Mouse (Mus musculus) neural tube, embryonic 12.5 days (tissue): Measurements from ENCODE around the gene Amz1. TPM values are rescaled to one million over a fixed set of nuclear protein-coding genes. Genes with fewer than 3 reads are reported as not detected.

Source experiments
- ATAC-seq: fragments of 200-750 bp; cut with Nextera tagmentation; 2 replicates; pipeline ENCODE4 v1.8.0; 2017; ENCODE audit warnings: low read depth, mild to moderate bottlenecking, moderate TSS enrichment, moderate library complexity; ENCODE audit not compliant: low FRiP score
- H3K27ac ChIP-seq: fragments of 300-500 bp; sonication (generic); 2 replicates; pipeline ENCODE4 v1.5.1; 2016
- H3K27me3 ChIP-seq: fragments of 300-500 bp; sonication (generic); replicated peaks from 2 replicates; pipeline ENCODE4 v1.6.1; 2016; ENCODE audit warnings: mild to moderate bottlenecking
- H3K36me3 ChIP-seq: fragments of 300-500 bp; sonication (generic); 2 replicates; pipeline ENCODE4 v1.6.1; 2016; ENCODE audit warnings: mild to moderate bottlenecking
- H3K4me1 ChIP-seq: fragments of 300-500 bp; sonication (generic); 2 replicates; pipeline ENCODE4 v1.6.1; 2016
- H3K4me2 ChIP-seq: fragments of 300-500 bp; sonication (generic); replicated peaks from 2 replicates; pipeline ENCODE4 v1.6.1; 2016; ENCODE audit warnings: mild to moderate bottlenecking
- H3K4me3 ChIP-seq: fragments of 300-500 bp; sonication (generic); 2 replicates; pipeline ENCODE4 v1.5.1; 2016
- H3K9ac ChIP-seq: fragments of 300-500 bp; sonication (generic); 2 replicates; pipeline ENCODE4 v1.6.1; 2016; ENCODE audit warnings: mild to moderate bottlenecking
- H3K9me3 ChIP-seq: fragments of 300-500 bp; sonication (generic); 2 replicates; pipeline ENCODE4 v1.6.1; 2016; ENCODE audit warnings: mild to moderate bottlenecking
- WGBS: fragments of 180-500 bp; shearing (Covaris S2); methylation state at CpG from one replicate; pipeline ENCODE4 v1.1.7; 2016; 5-methylcytosine and 5-hydroxymethylcytosine counted together
- polyA plus RNA-seq: library from polyadenylated mRNA; unstranded; fragments of >200 nt; fragmentation: Nextera tagmentation; extraction: Ambion mirVana; gene quantifications from 2 replicates; pipeline ENCODE4 v1.2.1, GENCODE M21; 2016

Amz1 gene
- polyA plus RNA-seq, 1 experiment from 2014 or later = 0.91 TPM

GRCm38 (mm10) chr5:140796051-140796450, 72.1 kb downstream of the Amz1 start:
- Histone ChIP-seq H3K27me3 (no peaks in the 10 kb centered on the region), H3K27ac (no peak overlapping the region), H3K9ac (no peak overlapping the region), H3K4me1 (peaks cover 22% of the 10 kb centered on the region), H3K9me3 (no peaks in the 10 kb centered on the region), H3K4me3 (no peak overlapping the region), H3K36me3 (no peaks in the 10 kb centered on the region), H3K4me2 (no peak overlapping the region)
- 75% methylated on average over 3 of the region's 3 CpGs for WGBS
- no peak for ATAC-seq

- Histone ChIP-seq H3K27me3 (no peaks in the 10 kb centered on the region), H3K27ac (no peak overlapping the region), H3K9me3 (no peaks in the 10 kb centered on the region), H3K4me3 (no peak overlapping the region), H3K36me3 (no peaks in the 10 kb centered on the region), H3K9ac (no peak overlapping the region), H3K4me2 (no peak overlapping the region), H3K4me1 (peaks cover 9% of the 10 kb centered on the region; the same call in 1 of the 2 replicates)
- ATAC-seq = no peak
- WGBS = 80% methylated on average over 7 of the region's 7 CpGs
These were observed 74.2 kb downstream of the Amz1 start for GRCm38 (mm10) chr5:140798158-140798557.

- H3K9ac ChIP-seq = no peak overlapping the region
- no peak overlapping the region for H3K4me3 ChIP-seq
- no peak overlapping the region for H3K27ac ChIP-seq
- H3K36me3 ChIP-seq = no peaks in the 10 kb centered on the region
- no peak overlapping the region for H3K4me2 ChIP-seq
- no peaks in the 10 kb centered on the region for H3K27me3 ChIP-seq
- no peaks in the 10 kb centered on the region for H3K9me3 ChIP-seq
- ATAC-seq = no peak
- 77% methylated on average over 5 of the region's 5 CpGs for WGBS
- peaks cover 9% of the 10 kb centered on the region; the same call in 1 of the 2 replicates for H3K4me1 ChIP-seq
These were observed 74.8 kb downstream of the Amz1 start for GRCm38 (mm10) chr5:140798775-140799174.

GRCm38 (mm10) chr5:140799190-140799589, 75.3 kb downstream of the Amz1 start:
- Histone ChIP-seq H3K9ac (no peak overlapping the region), H3K4me3 (no peak overlapping the region), H3K27me3 (no peaks in the 10 kb centered on the region), H3K4me2 (no peak overlapping the region), H3K4me1 (peaks cover 9% of the 10 kb centered on the region; the same call in 1 of the 2 replicates), H3K36me3 (no peaks in the 10 kb centered on the region), H3K27ac (no peak overlapping the region), H3K9me3 (no peaks in the 10 kb centered on the region)
- 66% methylated on average over 2 of the region's 2 CpGs for WGBS
- no peak for ATAC-seq

- no peak overlapping the region for H3K9ac ChIP-seq
- 82% methylated on average over 6 of the region's 6 CpGs for WGBS
- no peak overlapping the region for H3K4me3 ChIP-seq
- ATAC-seq = no peak
- no peak overlapping the region for H3K27ac ChIP-seq
- H3K4me2 ChIP-seq = no peak overlapping the region
- peaks cover 3% of the 10 kb centered on the region; the same call in 1 of the 2 replicates for H3K4me1 ChIP-seq
- no peaks in the 10 kb centered on the region for H3K9me3 ChIP-seq
- H3K27me3 ChIP-seq = no peaks in the 10 kb centered on the region
- H3K36me3 ChIP-seq = no peaks in the 10 kb centered on the region
These were observed 76.5 kb downstream of the Amz1 start for GRCm38 (mm10) chr5:140800288-140800923.

GRCm38 (mm10) chr5:140801782-140802181, 77.9 kb downstream of the Amz1 start:
- H3K27me3 ChIP-seq = no peaks in the 10 kb centered on the region
- H3K36me3 ChIP-seq = no peaks in the 10 kb centered on the region
- H3K9me3 ChIP-seq = no peaks in the 10 kb centered on the region
- no peak overlapping the region for H3K9ac ChIP-seq
- no peak overlapping the region for H3K4me2 ChIP-seq
- WGBS = 88% methylated on average over 5 of the region's 5 CpGs
- no peak overlapping the region for H3K4me3 ChIP-seq
- no peak overlapping the region for H3K27ac ChIP-seq
- no peak for ATAC-seq
- H3K4me1 ChIP-seq = peaks cover 8% of the 10 kb centered on the region

- no peak overlapping the region for H3K9ac ChIP-seq
- no peaks in the 10 kb centered on the region for H3K9me3 ChIP-seq
- H3K4me2 ChIP-seq = no peak overlapping the region
- H3K4me1 ChIP-seq = peaks cover 4% of the 10 kb centered on the region
- no peak overlapping the region for H3K4me3 ChIP-seq
- no peaks in the 10 kb centered on the region for H3K36me3 ChIP-seq
- ATAC-seq = no peak
- H3K27ac ChIP-seq = no peak overlapping the region
- no peaks in the 10 kb centered on the region for H3K27me3 ChIP-seq
- 88% methylated on average over 2 of the region's 2 CpGs for WGBS
These were observed 82.3 kb downstream of the Amz1 start for GRCm38 (mm10) chr5:140806252-140806651.

GRCm38 (mm10) chr5:140806939-140807338, 83.0 kb downstream of the Amz1 start:
- H3K4me3 ChIP-seq = no peak overlapping the region
- H3K9me3 ChIP-seq = no peaks in the 10 kb centered on the region
- H3K4me1 ChIP-seq = peaks cover 8% of the 10 kb centered on the region
- no peak for ATAC-seq
- 76% methylated on average over 2 of the region's 2 CpGs for WGBS
- no peak overlapping the region for H3K9ac ChIP-seq
- H3K36me3 ChIP-seq = no peaks in the 10 kb centered on the region
- H3K4me2 ChIP-seq = no peak overlapping the region
- H3K27me3 ChIP-seq = no peaks in the 10 kb centered on the region
- H3K27ac ChIP-seq = no peak overlapping the region

Other genes with a start within 250 kb of the Amz1 start
- 17.5 and 19.2 TPM in 2 replicates for gene Chst12, start 218.6 kb upstream of the Amz1 start, polyA plus RNA-seq
- not detected in 2 replicates for gene Grifin, start 159.1 kb upstream of the Amz1 start, polyA plus RNA-seq
- gene Lfng, start 116.8 kb upstream of the Amz1 start, polyA plus RNA-seq = 30.5 and 34.5 TPM in 2 replicates
- 79.6 and 83.3 TPM in 2 replicates for gene Ttyh3, start 75.1 kb upstream of the Amz1 start, polyA plus RNA-seq
- 20.6 and 29.5 TPM in 2 replicates for gene Iqce, start 21.7 kb upstream of the Amz1 start, polyA plus RNA-seq
- 25.2 TPM in 2 replicates for gene Brat1, start 19.1 kb upstream of the Amz1 start, polyA plus RNA-seq
- gene Gna12, start 106.3 kb downstream of the Amz1 start, polyA plus RNA-seq = 77.6 and 85.3 TPM in 2 replicates